Mouse (Mus musculus) cerebellum, adult 2 months (tissue): Measurements from ENCODE around the gene Edc3. TPM values are rescaled to one million over a fixed set of nuclear protein-coding genes. Genes with fewer than 3 reads are reported as not detected.

Experiments used
- DNase-seq, 2 experiments: peaks; one replicate each; pipeline ENCODE4 v3.0.0; 2021
- H3K27ac ChIP-seq: fragments of 200-500 bp; 2 replicates; pipeline ENCODE4 v1.5.1; 2012; ENCODE audit warnings: low read length, control low read depth, inconsistent platforms; ENCODE audit not compliant: insufficient read depth
- H3K27me3 ChIP-seq: fragments of 200-500 bp; 2 replicates; pipeline ENCODE4 v1.6.1; 2012; ENCODE audit warnings: inconsistent platforms, mild to moderate bottlenecking, low read length, moderate library complexity; ENCODE audit not compliant: control insufficient read depth, insufficient read depth
- H3K4me1 ChIP-seq: fragments of 200-500 bp; 2 replicates; pipeline ENCODE4 v1.6.1; 2011; ENCODE audit warnings: low read length; ENCODE audit not compliant: control insufficient read depth, insufficient read depth
- H3K4me3 ChIP-seq: fragments of 200-500 bp; replicated peaks from 2 replicates; pipeline ENCODE3; 2011; ENCODE audit warnings: mild to moderate bottlenecking, low read depth, low read length, control low read depth; ENCODE audit not compliant: insufficient read depth
- CTCF ChIP-seq: fragments of 200-500 bp; IDR thresholded peaks from 2 replicates; pipeline ENCODE4 v1.5.1; 2011; ENCODE audit warnings: low read depth, mild to moderate bottlenecking, control low read depth, low read length, moderate library complexity, borderline replicate concordance; ENCODE audit not compliant: insufficient read depth
- POLR2A ChIP-seq: fragments of 200-500 bp; IDR thresholded peaks from 2 replicates; pipeline ENCODE4 v1.6.1; 2011; ENCODE audit warnings: low read length, control low read depth, borderline replicate concordance; ENCODE audit not compliant: insufficient read depth
- WGBS: fragments of 180-500 bp; shearing (Covaris S2); methylation state at CpG from one replicate; pipeline ENCODE4 v1.1.7; 2018; 5-methylcytosine and 5-hydroxymethylcytosine counted together
- polyA plus RNA-seq: library from polyadenylated mRNA; depleted of rRNA; stranded (reverse); fragments of >200 nt; gene quantifications from 2 replicates; pipeline ENCODE4 v1.2.3, GENCODE M21; 2012

The Edc3 gene
- polyA plus RNA-seq, 1 experiment: 16.1 TPM

- peak overlapping the region; percentile 61 for H3K27ac ChIP-seq
- no peaks in the 10 kb centered on the region for H3K27me3 ChIP-seq
- TF ChIP-seq CTCF: no peak
- no peak for TF ChIP-seq POLR2A
- 4% methylated on average over 1 of the region's 1 CpGs for WGBS
- no peak overlapping the region for H3K4me3 ChIP-seq
- H3K4me1 ChIP-seq: peaks cover 17% of the 10 kb centered on the region
- no peak for DNase-seq
These were observed 40.5 kb downstream of the Edc3 start for GRCm38 (mm10) chr9:57748831-57749230.

GRCm38 (mm10) chr9:57750901-57751300 lies 42.6 kb downstream of the Edc3 start:
- Histone ChIP-seq H3K4me1 (peaks cover 17% of the 10 kb centered on the region), H3K27me3 (no peaks in the 10 kb centered on the region), H3K27ac (no peak overlapping the region), H3K4me3 (no peak overlapping the region)
- 69% methylated on average over 7 of the region's 7 CpGs for WGBS
- DNase-seq: no peak
- TF ChIP-seq CTCF (no peak), POLR2A (no peak)

- 85% methylated on average over 3 of the region's 3 CpGs for WGBS
- DNase-seq: no peak
- no peak overlapping the region for H3K4me3 ChIP-seq
- H3K4me1 ChIP-seq: peaks cover 32% of the 10 kb centered on the region
- no peak overlapping the region for H3K27ac ChIP-seq
- no peak for TF ChIP-seq CTCF
- TF ChIP-seq POLR2A: no peak
- H3K27me3 ChIP-seq: no peaks in the 10 kb centered on the region
These were observed 49.2 kb downstream of the Edc3 start for GRCm38 (mm10) chr9:57757578-57757977.

GRCm38 (mm10) chr9:57758528-57758927 lies 50.2 kb downstream of the Edc3 start:
- DNase-seq: peak; percentile 37 to 42
- H3K4me3 ChIP-seq: no peak overlapping the region
- WGBS: 73% methylated on average over 22 of the region's 22 CpGs
- no peak for TF ChIP-seq POLR2A
- TF ChIP-seq CTCF: no peak
- no peaks in the 10 kb centered on the region for H3K27me3 ChIP-seq
- H3K4me1 ChIP-seq: peaks cover 36% of the 10 kb centered on the region
- H3K27ac ChIP-seq: 0 out of 2 replicates have a peak overlapping the region, but pooled peaks have one; percentile 16

DNA sequence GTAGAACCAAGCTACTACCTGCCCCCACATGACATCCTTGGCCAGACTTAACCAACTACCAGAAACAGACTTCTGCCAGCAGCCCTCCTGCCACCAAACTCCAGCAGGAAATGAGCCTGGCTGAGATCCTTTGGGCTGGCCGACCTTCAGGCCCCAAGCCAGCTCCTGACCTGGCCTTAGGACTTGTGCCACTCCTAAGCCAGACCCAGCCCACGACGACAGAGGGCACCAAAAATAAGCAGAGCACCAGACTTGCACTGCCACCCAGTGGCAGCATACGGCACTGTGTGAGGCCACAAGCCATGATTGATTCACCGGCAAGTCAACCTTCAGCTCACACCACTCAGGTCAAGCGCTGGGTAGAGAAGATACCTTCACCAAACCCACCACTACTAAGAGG lies 50.9 kb downstream of the Edc3 start:
- WGBS: 7% methylated on average over 6 of the region's 6 CpGs
- Histone ChIP-seq H3K27me3 (no peaks in the 10 kb centered on the region), H3K4me1 (peaks cover 36% of the 10 kb centered on the region), H3K27ac (peak overlapping the region; percentile 46; the same call in 1 of the 2 replicates), H3K4me3 (peak overlapping the region; percentile 9)
- peak; percentile 90 to 93 for DNase-seq
- TF ChIP-seq POLR2A (no peak), CTCF (peak; percentile 94)

DNA sequence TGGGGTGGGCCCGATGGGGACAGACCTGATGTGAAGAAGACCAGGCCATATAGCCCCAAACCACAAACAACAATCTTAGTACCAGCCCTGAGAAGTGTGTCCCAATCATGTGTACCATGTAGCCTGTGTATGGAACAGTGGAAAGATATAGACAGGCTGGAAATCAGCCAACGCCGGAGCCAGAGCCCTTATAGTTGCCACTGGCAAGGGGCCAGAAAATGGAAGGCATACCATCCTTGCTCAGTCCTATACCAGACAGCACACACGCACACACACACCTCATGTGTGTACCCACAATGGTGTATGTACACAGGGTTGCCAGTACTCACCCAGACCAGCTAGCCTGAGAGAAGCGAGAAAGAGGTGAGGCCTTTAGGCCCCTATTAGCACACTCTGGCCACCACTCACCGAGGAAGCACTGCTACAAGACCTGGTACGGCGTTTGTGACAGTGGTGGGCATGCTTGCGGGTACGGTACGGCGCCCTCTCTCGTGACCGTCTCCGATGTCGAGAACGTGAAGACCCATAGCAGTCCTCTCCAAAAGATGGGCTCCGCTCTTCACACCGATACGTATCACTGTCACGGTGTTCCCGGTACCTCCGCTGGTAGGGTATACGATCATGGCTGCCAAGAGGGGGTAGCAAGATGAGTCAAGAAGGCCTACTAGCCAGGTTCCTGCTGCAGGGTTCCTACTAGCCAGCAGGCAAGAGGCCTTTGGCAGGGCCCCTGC lies 52.2 kb downstream of the Edc3 start:
- Histone ChIP-seq H3K4me1 (peaks cover 36% of the 10 kb centered on the region), H3K27ac (no peak overlapping the region), H3K4me3 (no peak overlapping the region), H3K27me3 (no peaks in the 10 kb centered on the region)
- 86% methylated on average over 24 of the region's 24 CpGs for WGBS
- no peak for DNase-seq
- TF ChIP-seq CTCF (no peak), POLR2A (no peak)

DNA sequence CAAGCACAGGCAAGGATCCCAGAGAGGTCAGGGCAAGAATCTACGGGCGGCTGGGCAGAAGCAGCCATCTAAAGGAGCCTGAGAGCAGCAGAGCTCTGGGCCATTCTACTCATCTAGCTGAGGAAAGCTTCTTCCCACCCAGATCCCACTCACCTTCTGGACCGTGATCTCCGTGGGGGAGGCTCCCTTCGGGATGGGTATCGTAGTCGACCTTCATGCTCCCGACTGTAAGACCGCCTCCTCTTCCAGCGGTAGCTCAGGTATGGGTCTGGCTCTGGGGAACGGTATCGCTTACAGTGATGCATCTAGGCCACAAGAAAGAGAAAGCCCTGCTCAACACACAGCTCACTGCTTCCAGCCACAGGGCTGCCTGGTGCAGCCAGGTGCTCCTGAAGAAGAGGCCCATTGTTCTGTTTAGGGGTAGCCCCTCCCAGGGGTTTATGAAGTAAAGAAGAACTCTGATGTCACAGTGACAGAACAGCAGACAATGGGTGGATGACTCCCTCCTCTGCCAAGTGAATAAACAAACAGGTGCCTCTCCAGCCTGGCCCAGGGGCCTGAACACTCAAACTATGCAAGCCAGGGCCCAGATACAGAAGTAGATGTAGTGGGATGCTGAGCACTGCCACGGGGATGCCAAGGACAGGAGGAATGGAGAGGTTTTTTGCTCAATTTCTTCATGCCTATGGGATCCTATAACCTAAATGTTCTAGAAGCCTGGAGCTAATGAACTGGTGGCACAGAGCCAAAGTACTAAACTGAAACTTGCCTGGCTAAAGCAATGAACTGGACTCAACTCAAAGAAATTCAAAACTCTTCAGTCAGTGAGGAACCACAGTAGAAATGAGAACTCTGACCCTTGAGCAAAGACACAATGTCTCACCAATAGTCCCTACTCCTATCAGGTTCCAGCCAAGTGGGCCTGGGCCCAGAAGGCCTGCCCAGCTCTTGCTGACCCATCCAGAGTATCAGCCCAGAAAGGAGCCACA lies 53.5 kb downstream of the Edc3 start:
- DNase-seq: no peak
- Histone ChIP-seq H3K4me3 (peak overlapping the region; percentile 54), H3K4me1 (peaks cover 36% of the 10 kb centered on the region), H3K27me3 (no peaks in the 10 kb centered on the region), H3K27ac (peak overlapping the region; percentile 29)
- TF ChIP-seq CTCF: no peak
- no peak for TF ChIP-seq POLR2A
- WGBS: 82% methylated on average over 13 of the region's 13 CpGs

- WGBS: 4% methylated on average over 6 of the region's 6 CpGs
- peak; percentile 68 for TF ChIP-seq CTCF
- TF ChIP-seq POLR2A: 0 out of 2 replicates have a peak, but pooled peaks have one; percentile 15
- DNase-seq: peak; percentile 81 to 88
- Histone ChIP-seq H3K27me3 (no peaks in the 10 kb centered on the region), H3K4me1 (peaks cover 36% of the 10 kb centered on the region), H3K27ac (peak overlapping the region; percentile 63), H3K4me3 (peak overlapping the region; percentile 54)
These were observed 54.2 kb downstream of the Edc3 start for GRCm38 (mm10) chr9:57762563-57762991.
